Mouse (Mus musculus): ENCODE measurements at regions not wholly inside any gene's neighbourhood (a gene's known extent, or its start where the extent isn't known, plus 50 kb on each side); places are given as distances from the start of the nearest gene placed in this dataset.
"Not testable (repeated sequence)": the region's sequence is repeated elsewhere in the genome, so short reads cannot be mapped to it uniquely, and the experiment has no call there.

GRCm38 (mm10) chr4:55279351-55279750, 70.5 kb upstream of the Rad23b start:
- in situ Hi-C loops (cut with MboI, MseI): not testable (repeated sequence)

- in situ Hi-C loops (cut with MboI, MseI): no loop called here
Measured at GRCm38 (mm10) chr4:55280706-55281105, 69.1 kb upstream of the Rad23b start.

- in situ Hi-C loops (cut with MboI, MseI): no loop called here
Measured at GRCm38 (mm10) chr4:55281486-55282096, 68.3 kb upstream of the Rad23b start.

- in situ Hi-C loops (cut with MboI, MseI): no loop called here
Measured at GRCm38 (mm10) chr4:55282474-55282873, 67.4 kb upstream of the Rad23b start.

GRCm38 (mm10) chr4:55284722-55285225, 65.1 kb upstream of the Rad23b start:
- in situ Hi-C loops (cut with MboI, MseI): no loop called here

- in situ Hi-C loops (cut with MboI, MseI): no loop called here
Measured at GRCm38 (mm10) chr4:55285641-55286040, 64.2 kb upstream of the Rad23b start.

- in situ Hi-C loops (cut with MboI, MseI): no loop called here
Measured at GRCm38 (mm10) chr4:55288456-55288855, 61.4 kb upstream of the Rad23b start.

- in situ Hi-C loops (cut with MboI, MseI): loop anchor here (10.0 kb wide), 2 partner anchors 163 to 313 kb away; no protein-coding TSS in a partner anchor
Measured at GRCm38 (mm10) chr4:55292277-55292676, 57.6 kb upstream of the Rad23b start.

- in situ Hi-C loops (cut with MboI, MseI): loop anchor here (10.0 kb wide), 2 partner anchors 162 to 312 kb away; no protein-coding TSS in a partner anchor
Measured at GRCm38 (mm10) chr4:55292701-55293100, 57.1 kb upstream of the Rad23b start.

GRCm38 (mm10) chr4:55293347-55294079, 56.3 kb upstream of the Rad23b start:
- in situ Hi-C loops (cut with MboI, MseI): loop anchor here (10.0 kb wide), 2 partner anchors 161 to 311 kb away; no protein-coding TSS in a partner anchor

- in situ Hi-C loops (cut with MboI, MseI): loop anchor here (10.0 kb wide), 2 partner anchors 161 to 311 kb away; no protein-coding TSS in a partner anchor
Measured at GRCm38 (mm10) chr4:55294255-55294687, 55.6 kb upstream of the Rad23b start.

- in situ Hi-C loops (cut with MboI, MseI): loop anchor here (10.0 kb wide), 2 partner anchors 157 to 307 kb away; no protein-coding TSS in a partner anchor
Measured at GRCm38 (mm10) chr4:55297841-55298240, 52.0 kb upstream of the Rad23b start.

Data from T-helper 1 cell (primary cell).